Mouse (Mus musculus) urinary bladder, postnatal 14 days (tissue): ENCODE data around the gene Olfr161.
"Not testable (repeated sequence)": the region's sequence is repeated elsewhere in the genome, so short reads cannot be mapped to it uniquely, and the experiment has no call there.

Experiments used
- DNase-seq: peaks from one replicate; pipeline ENCODE4 v3.0.0; 2021; ENCODE audit warnings: low spot score

Gene Olfr161

GRCm38 (mm10) chr16:3590691-3591090, at the start of gene Olfr161:
TSS of gene Olfr161 (plus strand) at chr16:3591042.
- no peak for DNase-seq

DNA sequence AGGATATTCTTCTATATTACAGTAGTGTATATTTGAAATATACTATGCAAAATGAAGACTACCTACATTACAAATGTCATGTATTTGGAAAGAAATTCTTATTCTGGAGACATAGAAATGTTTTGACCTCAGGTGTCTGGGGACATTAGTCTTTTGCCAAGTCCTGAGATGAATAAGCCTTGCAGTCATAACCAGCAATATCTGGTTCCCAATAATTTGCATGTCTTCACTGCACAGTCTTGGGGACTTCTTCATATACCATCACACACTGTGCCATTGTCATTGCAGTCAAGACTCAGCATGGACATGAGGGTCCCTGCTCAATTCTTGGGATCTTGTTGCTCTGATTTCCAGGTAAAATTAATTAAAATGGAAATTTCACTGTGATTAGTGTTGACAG, 27.3 kb upstream of the Olfr161 start:
- DNase-seq: no peak

GRCm38 (mm10) chr16:3577658-3578057, 13.2 kb upstream of the Olfr161 start:
- not testable (repeated sequence) for DNase-seq

DNA sequence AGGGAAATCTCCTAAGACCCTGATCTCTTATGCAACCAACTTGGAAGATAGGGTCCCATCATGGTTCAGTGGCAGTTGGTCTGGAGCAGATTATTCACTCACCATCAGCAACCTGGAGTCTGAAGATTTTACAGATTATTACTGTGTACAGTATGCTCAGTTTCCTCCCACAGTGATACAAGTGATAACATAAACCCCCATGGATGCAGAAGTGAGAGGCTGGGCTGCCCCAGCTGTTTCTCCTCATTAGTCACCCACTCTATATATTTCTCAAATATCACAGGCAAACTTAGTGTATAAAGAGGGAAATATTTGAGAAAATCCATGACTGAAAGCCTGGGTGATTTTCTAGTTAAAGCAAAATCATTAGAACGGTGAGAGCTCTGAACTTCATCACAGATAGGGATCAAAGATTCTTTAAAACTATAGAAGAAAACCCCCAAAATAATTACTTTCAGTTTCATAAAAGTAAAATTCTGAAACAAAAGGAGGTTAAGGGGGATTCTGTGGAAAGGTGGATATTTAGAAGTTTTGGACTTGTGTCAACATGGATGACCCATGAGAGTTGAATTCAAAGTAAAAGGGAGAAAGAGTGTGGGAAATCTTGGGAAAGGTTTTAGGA, 12.5 kb upstream of the Olfr161 start:
- not testable (repeated sequence) for DNase-seq

DNA sequence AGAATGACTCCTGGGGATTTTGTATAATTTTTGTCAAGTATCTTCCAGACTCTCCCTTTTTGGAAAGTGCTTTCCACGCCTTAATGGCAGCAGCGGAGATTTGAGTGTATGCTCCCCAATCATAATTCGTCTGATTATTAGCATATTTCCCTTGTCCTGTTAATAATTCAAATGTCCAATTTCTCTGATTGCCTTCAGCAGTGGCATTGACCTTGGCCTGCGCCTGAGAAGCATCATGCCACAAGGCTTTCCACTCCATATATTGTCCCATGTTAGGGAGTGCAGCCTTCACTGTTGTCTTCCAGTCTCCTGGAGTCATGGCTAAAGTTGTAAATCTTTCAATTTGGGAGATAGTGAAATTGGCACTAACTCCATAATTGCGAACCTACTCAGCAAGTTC, 40.5 kb downstream of the Olfr161 start:
- DNase-seq: not testable (repeated sequence)

GRCm38 (mm10) chr16:3632572-3633361, 41.9 kb downstream of the Olfr161 start:
- DNase-seq: not testable (repeated sequence)
